Mouse (Mus musculus) megakaryocyte, embryonic 14.5 days (primary cell): ENCODE measurements around the gene Hdac7.

Source experiments
- FLI1 ChIP-seq: IDR thresholded peaks from 2 replicates; pipeline ENCODE4 v1.6.1; 2012; ENCODE audit warnings: low read length, inconsistent platforms, mixed read lengths
- GATA1 ChIP-seq: IDR thresholded peaks from 3 replicates; pipeline ENCODE4 v1.6.1; 2012; ENCODE audit warnings: mixed read lengths, low read length, inconsistent platforms, borderline replicate concordance

DNA sequence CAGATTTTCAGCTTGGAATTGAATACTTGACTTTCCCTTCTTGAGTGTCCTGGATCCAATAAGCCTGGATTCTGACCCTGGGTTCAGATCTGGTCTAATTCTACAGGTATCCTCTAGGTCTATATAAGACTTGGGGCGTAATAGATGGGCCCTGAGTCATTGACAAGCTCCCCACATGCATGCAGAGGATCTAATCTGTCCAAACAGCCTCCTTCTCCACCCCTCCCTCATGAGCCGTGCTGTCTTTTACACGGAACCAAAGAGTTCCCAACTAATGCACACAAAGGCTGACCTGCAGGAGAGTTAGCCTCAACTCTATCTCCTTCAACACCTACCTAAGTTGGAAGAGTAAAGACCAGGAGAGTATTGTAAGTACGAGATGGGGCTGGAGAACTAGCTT is 3.0 kb upstream of the Hdac7 start:
- TF ChIP-seq GATA1 (no peak), FLI1 (no peak)
